Mouse (Mus musculus) erythroblast, embryonic 14.5 days (primary cell): ENCODE data around the gene Gm21677. TPM values are rescaled to one million over a fixed set of nuclear protein-coding genes. Genes with fewer than 3 reads are reported as not detected.
"Not testable (repeated sequence)": the region's sequence is repeated elsewhere in the genome, so short reads cannot be mapped to it uniquely, and the experiment has no call there.

Experiments used
- H3K27me3 ChIP-seq: 2 replicates; pipeline ENCODE4 v1.6.1; 2012; ENCODE audit warnings: inconsistent platforms; ENCODE audit not compliant: control insufficient read depth
- H3K36me3 ChIP-seq: 2 replicates; pipeline ENCODE4 v1.6.1; 2012; ENCODE audit warnings: mild to moderate bottlenecking, inconsistent platforms; ENCODE audit not compliant: control insufficient read depth
- H3K4me1 ChIP-seq: 2 replicates; pipeline ENCODE4 v1.6.1; 2012; ENCODE audit warnings: inconsistent platforms; ENCODE audit not compliant: control insufficient read depth
- H3K4me3 ChIP-seq: replicated peaks from 2 replicates; pipeline ENCODE3; 2012; ENCODE audit warnings: moderate library complexity, mild to moderate bottlenecking, inconsistent platforms
- H3K9me3 ChIP-seq: 2 replicates; pipeline ENCODE4 v1.6.1; 2012; ENCODE audit warnings: low read length, inconsistent platforms, mixed read lengths; ENCODE audit not compliant: control insufficient read depth
- polyA plus RNA-seq: library from polyadenylated mRNA; stranded (reverse); fragments of >175 nt; gene quantifications from 2 replicates; pipeline ENCODE4 v1.2.3, GENCODE M21; 2012

Gm21677 gene
- polyA plus RNA-seq: not detected in 2 replicates

DNA sequence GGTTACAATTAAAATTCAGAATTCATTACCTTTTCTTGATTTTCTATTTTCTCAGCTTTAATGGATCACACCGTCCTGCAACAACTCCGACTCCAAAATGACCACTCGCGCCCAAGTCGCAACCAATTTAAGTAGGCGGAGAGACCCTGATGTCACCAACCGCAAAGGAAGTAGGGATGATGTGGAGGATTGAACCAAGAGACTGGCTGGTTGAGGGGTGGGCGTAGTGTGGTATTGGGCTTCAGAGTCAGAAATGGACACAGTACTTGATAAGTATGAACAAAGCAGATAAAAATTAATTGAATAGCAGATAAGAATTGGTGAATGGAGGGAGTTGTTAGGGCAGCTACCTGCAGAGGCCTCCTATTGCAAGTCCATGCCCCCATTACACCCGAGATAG is at the start of gene Gm21677:
Gm21677 (minus strand) TSS at position 101 of the 400 bp plus-strand sequence.
- H3K4me3 ChIP-seq, H3K9me3 ChIP-seq, H3K4me1 ChIP-seq: not testable (repeated sequence)

DNA sequence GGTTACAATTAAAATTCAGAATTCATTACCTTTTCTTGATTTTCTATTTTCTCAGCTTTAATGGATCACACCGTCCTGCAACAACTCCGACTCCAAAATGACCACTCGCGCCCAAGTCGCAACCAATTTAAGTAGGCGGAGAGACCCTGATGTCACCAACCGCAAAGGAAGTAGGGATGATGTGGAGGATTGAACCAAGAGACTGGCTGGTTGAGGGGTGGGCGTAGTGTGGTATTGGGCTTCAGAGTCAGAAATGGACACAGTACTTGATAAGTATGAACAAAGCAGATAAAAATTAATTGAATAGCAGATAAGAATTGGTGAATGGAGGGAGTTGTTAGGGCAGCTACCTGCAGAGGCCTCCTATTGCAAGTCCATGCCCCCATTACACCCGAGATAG is 39.0 kb upstream of the Gm21677 start, which contains the start of gene Gm21693:
Gm21693 (minus strand) TSS at position 101 of the 400 bp plus-strand sequence.
- not testable (repeated sequence) for H3K4me1 ChIP-seq, H3K4me3 ChIP-seq, H3K36me3 ChIP-seq, H3K9me3 ChIP-seq, H3K27me3 ChIP-seq

More for the DNA sequence above, at the start of gene Gm21677:
- not testable (repeated sequence) for H3K36me3 ChIP-seq, H3K27me3 ChIP-seq

DNA sequence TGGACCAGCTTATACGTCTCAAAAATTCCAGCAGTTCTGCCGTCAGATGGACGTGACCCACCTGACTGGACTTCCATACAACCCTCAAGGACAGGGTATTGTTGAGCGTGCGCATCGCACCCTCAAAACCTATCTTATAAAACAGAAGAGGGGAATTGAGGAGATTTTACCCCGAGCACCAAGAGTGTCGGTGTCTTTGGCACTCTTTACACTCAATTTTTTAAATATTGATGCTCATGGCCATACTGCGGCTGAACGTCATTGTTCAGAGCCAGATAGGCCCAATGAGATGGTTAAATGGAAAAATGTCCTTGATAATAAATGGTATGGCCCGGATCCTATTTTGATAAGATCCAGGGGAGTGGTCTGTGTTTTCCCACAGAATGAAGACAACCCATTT is 34.4 kb upstream of the Gm21677 start:
- not testable (repeated sequence) for H3K4me1 ChIP-seq, H3K4me3 ChIP-seq, H3K36me3 ChIP-seq

More for the DNA sequence above, 34.4 kb upstream of the Gm21677 start:
- H3K9me3 ChIP-seq, H3K27me3 ChIP-seq: not testable (repeated sequence)

Other genes starting within 250 kb of the Gm21677 start
- not detected in 2 replicates for gene Gm21693, start 38.9 kb upstream of the Gm21677 start, polyA plus RNA-seq
- gene Gm21704, start 103.7 kb upstream of the Gm21677 start, polyA plus RNA-seq: not detected in 2 replicates
- not detected in 2 replicates for gene Gm21708, start 103.7 kb upstream of the Gm21677 start, polyA plus RNA-seq